Mouse (Mus musculus): ENCODE data around the gene Olfr1385. TPM values are rescaled to one million over a fixed set of nuclear protein-coding genes. Genes with fewer than 3 reads are reported as not detected.
"Not testable (repeated sequence)": the region's sequence is repeated elsewhere in the genome, so short reads cannot be mapped to it uniquely, and the experiment has no call there.

Olfr1385 gene
- total RNA-seq (2021): not detected

GRCm38 (mm10) chr11:49488770-49489169 is at the start of gene Olfr1385:
TSS of gene Olfr1385 (plus strand) at chr11:49489070.
- DNase-seq; intact Hi-C loops (cut with DNase I): not testable (repeated sequence)

GRCm38 (mm10) chr11:49455043-49455442 is 33.8 kb upstream of the Olfr1385 start, which contains the start of gene Olfr1387:
TSS of gene Olfr1387 (plus strand) at chr11:49455343.
- DNase-seq: no peak
- intact Hi-C loops (cut with DNase I): no loop called here

- DNase-seq; intact Hi-C loops (cut with DNase I): not testable (repeated sequence)
Measured at GRCm38 (mm10) chr11:49464746-49465145, 24.1 kb upstream of the Olfr1385 start, which contains the start of gene Olfr1386. TSS of gene Olfr1386 (plus strand) at chr11:49465046.

- no peak for DNase-seq
- intact Hi-C loops (cut with DNase I): no loop called here
Measured at GRCm38 (mm10) chr11:49485973-49486372, 2.9 kb upstream of the Olfr1385 start.

GRCm38 (mm10) chr11:49518086-49518485 is 29.2 kb downstream of the Olfr1385 start:
- intact Hi-C loops (cut with DNase I): no loop called here
- DNase-seq: no peak

GRCm38 (mm10) chr11:49519348-49519747 is 30.5 kb downstream of the Olfr1385 start, which contains the start of gene Olfr1383:
TSS of gene Olfr1383 (plus strand) at chr11:49519648.
- intact Hi-C loops (cut with DNase I): no loop called here
- DNase-seq: no peak

GRCm38 (mm10) chr11:49527947-49528346 is 39.1 kb downstream of the Olfr1385 start, which contains the start of gene Olfr1382:
TSS of gene Olfr1382 (plus strand) at chr11:49528247.
- intact Hi-C loops (cut with DNase I): no loop called here
- no peak for DNase-seq

GRCm38 (mm10) chr11:49532761-49533160 is 43.9 kb downstream of the Olfr1385 start:
- intact Hi-C loops (cut with DNase I): no loop called here
- no peak for DNase-seq

GRCm38 (mm10) chr11:49536631-49537030 is 47.8 kb downstream of the Olfr1385 start:
- DNase-seq; intact Hi-C loops (cut with DNase I): not testable (repeated sequence)

GRCm38 (mm10) chr11:49543149-49543548 is 54.3 kb downstream of the Olfr1385 start, which contains the start of gene Olfr1381:
TSS of gene Olfr1381 (plus strand) at chr11:49543449.
- intact Hi-C loops (cut with DNase I): not testable (repeated sequence)

More at GRCm38 (mm10) chr11:49543149-49543548, 54.3 kb downstream of the Olfr1385 start, which contains the start of gene Olfr1381:
- not testable (repeated sequence) for DNase-seq

Other genes with a start within 250 kb of the Olfr1385 start
- gene Mgat1, start 244.9 kb upstream of the Olfr1385 start, total RNA-seq (2021): 10 to 100 TPM; 64.7 to 66.9 TPM
- gene Olfr1393, start 210.8 kb upstream of the Olfr1385 start, total RNA-seq (2021): under 1 TPM in 1 of 2 experiments, not detected in 1; 0.19 TPM
- gene Olfr1392, start 203.8 kb upstream of the Olfr1385 start, total RNA-seq (2021): not detected
- gene Olfr10, start 184.3 kb upstream of the Olfr1385 start, total RNA-seq (2021): not detected
- not detected for gene Olfr1391, start 166.3 kb upstream of the Olfr1385 start, total RNA-seq (2021)
- not detected for gene Olfr1390, start 153.9 kb upstream of the Olfr1385 start, total RNA-seq (2021)
- gene Olfr1389, start 66.0 kb upstream of the Olfr1385 start, total RNA-seq (2021): not detected
- under 1 TPM in 1 of 2 experiments, not detected in 1; 0.22 TPM for gene Olfr1388, start 52.4 kb upstream of the Olfr1385 start, total RNA-seq (2021)
- under 1 TPM; 0.08 to 0.27 TPM for gene Olfr1387, start 33.7 kb upstream of the Olfr1385 start, total RNA-seq (2021)
- not detected for gene Olfr1386, start 24.0 kb upstream of the Olfr1385 start, total RNA-seq (2021)
- under 1 TPM in 1 of 2 experiments, not detected in 1; 0.31 TPM for gene Olfr1384, start 17.7 kb downstream of the Olfr1385 start, total RNA-seq (2021)
- under 1 TPM in 1 of 2 experiments, not detected in 1; 0.69 TPM for gene Olfr1383, start 30.6 kb downstream of the Olfr1385 start, total RNA-seq (2021)
- not detected for gene Olfr1382, start 39.2 kb downstream of the Olfr1385 start, total RNA-seq (2021)
- not detected for gene Olfr1381, start 54.4 kb downstream of the Olfr1385 start, total RNA-seq (2021)
- not detected for gene Olfr1380, start 67.8 kb downstream of the Olfr1385 start, total RNA-seq (2021)
- 10 to 100 TPM; 10.3 to 11.6 TPM for gene Flt4, start 120.2 kb downstream of the Olfr1385 start, total RNA-seq (2021)
- 1 to 10 TPM in 1 of 2 experiments, not detected in 1; 1.2 TPM for gene Scgb3a1, start 174.5 kb downstream of the Olfr1385 start, total RNA-seq (2021)
- gene Cnot6, start 223.7 kb downstream of the Olfr1385 start, total RNA-seq (2021): 10 to 100 TPM; 20.4 to 21.3 TPM

Data from heart, postnatal 36 days (tissue).